ENCODE assay signal across 8 mouse cellular contexts in genomic region chr5:110386371-110387330, GRCm38 (mm10). TPM values are rescaled to one million over a fixed set of nuclear protein-coding genes. Genes with fewer than 3 reads are reported as not detected.
A peak's percentile ranks its signal among the peaks of the same experiment; 100 is the strongest.
DNase-seq lines count a peak whose midpoint lies in the region; ATAC-seq lines count a peak whose summit lies in the region.

No protein-coding gene starts in this region.

- H3K9me3 ChIP-seq in hindbrain, embryonic 12.5 days (replicated peaks): no peaks in the 10 kb centered on the region

- peak overlapping the region; percentile 57 for H3K4me2 ChIP-seq in hindbrain, embryonic 12.5 days (replicated peaks)

- peak overlapping the region; percentile 66 for H3K27ac ChIP-seq in hindbrain, embryonic 12.5 days

- DNase-seq in T-cell, adult 2 months (ENCODE audit: low spot score): peak; percentile 21
- DNase-seq in cerebellum, postnatal 10 days: peak; percentile 81 to 87
- DNase-seq in frontal cortex, postnatal 14 days (ENCODE audit: low spot score in 2 of 2): peak; percentile 50 to 61
- DNase-seq in layer of hippocampus, postnatal 36 days: peak; percentile 69 to 72
- peak; percentile 67 for DNase-seq in lung, postnatal 36 days
- peak; percentile 38 for DNase-seq in retina, postnatal 7 days (ENCODE audit: low read depth, low spot score)

- 0 out of 2 replicates have a peak, but pooled peaks cover 3% of the 10 kb centered on the region for H3K36me3 ChIP-seq in hindbrain, embryonic 12.5 days

- under 1% methylated on average over 88 of the region's 90 CpGs for WGBS in hindbrain, embryonic 12.5 days

- peaks cover 18% of the 10 kb centered on the region for H3K27me3 ChIP-seq in hindbrain, embryonic 12.5 days

- ATAC-seq in hindbrain, embryonic 12.5 days (ENCODE audit: low FRiP score): peak; percentile 86
- no peak for ATAC-seq in activated CD4-positive, CD25-positive, alpha-beta regulatory T cell, adult 4 months

- peak overlapping the region; percentile 64 for H3K4me3 ChIP-seq in hindbrain, embryonic 12.5 days

- peak overlapping the region; percentile 71 for H3K9ac ChIP-seq in hindbrain, embryonic 12.5 days

- peaks cover 31% of the 10 kb centered on the region for H3K4me1 ChIP-seq in hindbrain, embryonic 12.5 days

RNA-seq across cellular contexts. Expression of gene Lrcol1, which starts 42.1 kb away (rescaled TPM):
- polyA plus RNA-seq in hindbrain, embryonic 12.5 days (2016; fragmentation: Nextera tagmentation; extraction: Ambion mirVana): not detected in 2 replicates
- total RNA-seq in layer of hippocampus, postnatal 36 days (2021): not detected
- polyA plus RNA-seq in activated CD4-positive, CD25-positive, alpha-beta regulatory T cell, adult 4 months (2017; shearing (Covaris generic)): not detected

RNA-seq across cellular contexts. Expression of gene P2rx2, which starts 43.6 kb away (rescaled TPM):
- polyA plus RNA-seq in hindbrain, embryonic 12.5 days (2016; fragmentation: Nextera tagmentation; extraction: Ambion mirVana): 2.1 and 3.2 TPM in 2 replicates
- total RNA-seq in layer of hippocampus, postnatal 36 days (2021): under 1 TPM in 1 of 2 experiments, not detected in 1; 0.27 TPM
- not detected for polyA plus RNA-seq in activated CD4-positive, CD25-positive, alpha-beta regulatory T cell, adult 4 months (2017; shearing (Covaris generic))

Comparison
In these comparisons a context has a peak if more than half of its experiments do, and no peak if none do; other contexts are left out.
1. DNase-seq: peak in every context shown above with its lines; median percentile 84 in cerebellum, postnatal 10 days; 70 in layer of hippocampus, postnatal 36 days; 67 in lung, postnatal 36 days; 56 in frontal cortex, postnatal 14 days; 38 in retina, postnatal 7 days; 21 in T-cell, adult 2 months.